8 mouse cellular contexts compared by ENCODE assay signal in the genomic region with DNA sequence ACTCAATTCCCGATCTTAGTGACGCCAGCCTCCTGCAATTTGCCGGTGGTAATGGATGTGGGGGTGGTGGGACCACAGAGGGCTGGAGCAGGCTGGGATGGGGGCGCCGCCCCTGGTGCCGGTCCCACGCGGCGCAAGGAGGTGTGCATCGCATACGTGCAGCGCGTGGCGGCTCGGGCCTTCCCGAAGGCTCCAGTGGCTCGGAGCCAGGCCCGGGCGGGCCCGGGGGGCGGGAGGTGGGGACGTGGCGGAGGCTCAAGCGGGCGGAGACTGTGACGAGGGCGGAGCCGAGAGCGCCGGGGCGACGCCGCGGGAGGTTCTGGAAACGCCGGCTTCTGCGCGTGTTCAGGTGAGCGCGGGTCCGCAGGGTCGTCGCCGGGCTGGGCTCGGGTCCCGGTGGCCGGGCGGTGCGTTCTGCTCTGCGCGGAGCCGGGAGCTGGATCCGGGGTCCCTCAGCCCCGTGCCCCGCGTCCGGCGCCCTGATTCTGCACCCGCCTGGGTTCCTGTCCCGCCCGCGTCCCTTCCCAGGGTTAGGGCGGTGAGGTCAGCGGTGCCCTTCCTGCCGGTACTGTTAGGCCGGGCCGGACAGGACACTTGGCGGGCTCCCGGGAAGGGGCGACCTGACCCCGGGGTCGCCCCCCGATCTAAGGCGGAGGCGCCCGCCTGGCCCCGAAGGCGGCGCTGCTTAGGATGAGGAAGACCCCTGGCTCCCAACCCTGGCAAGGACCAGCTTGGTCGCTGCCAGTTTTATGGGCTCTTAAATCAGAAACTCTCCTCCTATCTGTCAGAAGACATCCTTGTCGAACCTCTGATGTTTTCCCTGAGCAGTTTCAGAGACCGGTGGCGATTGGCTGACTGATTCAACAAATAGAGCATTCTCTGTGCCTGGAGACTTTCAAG. TPM values are rescaled to one million over a fixed set of nuclear protein-coding genes. Genes with fewer than 3 reads are reported as not detected.
DNase-seq lines count a peak whose midpoint lies in the region; ATAC-seq and TF ChIP-seq lines count a peak whose summit lies in the region.

No protein-coding gene starts in this region.

- peak overlapping the region; percentile 74 for H3K4me2 ChIP-seq in liver, embryonic 14.5 days (ENCODE audit: low read depth)

- TF ChIP-seq EP300 in liver, embryonic 14.5 days (IDR thresholded peaks at IDR 0.05; ENCODE audit: low read depth), result no peak

- no peaks in the 10 kb centered on the region for H3K36me3 ChIP-seq in liver, embryonic 14.5 days (replicated peaks; ENCODE audit: control insufficient read depth, insufficient read depth, low read depth)

- peak overlapping the region; percentile 33 to 50 for H3K4me3 ChIP-seq in liver, embryonic 14.5 days (ENCODE audit: insufficient read depth in 1 of 2, low read depth in 2 of 2, low read length in 2 of 2)

- ATAC-seq in liver, embryonic 14.5 days (ENCODE audit: insufficient read depth), result peak; percentile 55; the same call in 1 of the 2 replicates

- H3K4me1 ChIP-seq in liver, embryonic 14.5 days (replicated peaks; ENCODE audit: control insufficient read depth in 2 of 2, insufficient read depth in 2 of 2, low read length in 1 of 2), result peaks cover 0 to 4% of the 10 kb centered on the region in 2 experiments; a peak in 2 of 4 replicates

- WGBS in liver, embryonic 14.5 days (ENCODE audit: insufficient replicate concordance), result 2% methylated on average over 76 of the region's 83 CpGs

- H3K27me3 ChIP-seq in liver, embryonic 14.5 days (ENCODE audit: control insufficient read depth, insufficient read depth, low read length), result peaks cover 23% of the 10 kb centered on the region

- no peak overlapping the region for H3K27ac ChIP-seq in liver, embryonic 14.5 days

- DNase-seq in urinary bladder, adult 18-20 months (ENCODE audit: low spot score in 2 of 2), result peak; percentile 57 to 64
- no peak for DNase-seq in urinary bladder, postnatal 10 days (ENCODE audit: low spot score)
- DNase-seq in embryo, embryonic 9.5 days (ENCODE audit: extremely low spot score), result peak; percentile 76
- peak; percentile 75 to 77 for DNase-seq in heart, adult 9 months (ENCODE audit: low spot score in 2 of 2)
- peak; percentile 59 to 74 for DNase-seq in kidney, adult 8-10 months
- DNase-seq in liver, embryonic 14.5 days (ENCODE audit: low read depth in 3 of 3, low spot score in 3 of 3), result peak in 1 of 3 experiments; percentile 23
- peak; percentile 65 for DNase-seq in naive thymus-derived CD4-positive, alpha-beta T cell, adult 2 months (ENCODE audit: low read depth)
- peak; percentile 75 for DNase-seq in thymus, postnatal 14 days

- no peak for TF ChIP-seq CTCF in liver, embryonic 14.5 days (IDR thresholded peaks at IDR 0.05; ENCODE audit: low read depth)

- 0 out of 2 replicates have a peak overlapping the region, but pooled peaks have one; percentile 18 for H3K9ac ChIP-seq in liver, embryonic 14.5 days (replicated peaks)

- H3K9me3 ChIP-seq in liver, embryonic 14.5 days (ENCODE audit: control insufficient read depth, low read length), result no peaks in the 10 kb centered on the region

RNA-seq across cellular contexts. Expression of a gene that starts 1.0 kb away (rescaled TPM):
- polyA plus RNA-seq in liver, embryonic 14.5 days (2012; rRNA removed), result 1.4 and 1.7 TPM in 2 replicates
- polyA plus RNA-seq in liver, embryonic 14.5 days (2014; fragmentation: Nextera tagmentation; extraction: Ambion mirVana), result 1.8 and 2.2 TPM in 2 replicates

RNA-seq across cellular contexts. Expression of a gene that starts 32.1 kb away (rescaled TPM):
- polyA plus RNA-seq in liver, embryonic 14.5 days (2012; rRNA removed), result 2.4 and 2.8 TPM in 2 replicates
- polyA plus RNA-seq in liver, embryonic 14.5 days (2014; fragmentation: Nextera tagmentation; extraction: Ambion mirVana), result 2.1 and 2.8 TPM in 2 replicates
